In the genomic region with DNA sequence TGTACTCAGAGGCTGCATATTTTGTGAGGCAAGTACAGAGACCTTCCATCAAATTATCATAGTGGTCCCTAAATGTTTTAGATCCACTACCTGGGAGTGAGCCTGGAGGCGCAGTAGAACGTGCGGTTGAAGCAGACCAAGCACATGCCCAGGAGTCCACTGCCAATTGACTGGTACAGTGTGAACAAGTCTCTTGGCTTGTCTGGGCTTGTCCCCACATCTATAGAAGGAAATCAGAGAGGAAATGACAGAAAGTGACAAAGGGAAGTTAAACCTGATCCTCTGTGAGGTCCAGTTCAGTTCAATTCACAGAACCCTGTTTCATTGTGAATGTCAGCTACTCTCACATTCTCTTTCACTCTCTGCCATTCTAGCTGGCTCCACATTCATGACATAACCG, we compare ENCODE assay signal across 19 mouse cellular contexts.
DNase-seq lines count a peak whose midpoint lies in the region; ATAC-seq and TF ChIP-seq lines count a peak whose summit lies in the region.
"Had no signal": no experiment of that assay in that cellular context is flagged by ENCODE, and none has a peak within 500 bp of the region (broad histone marks: within the 10 kb centered on the region; RNA-seq: fewer than 3 reads in every experiment).

No protein-coding gene starts in this region.

- no peak for TF ChIP-seq EP300 in CH12.LX (IDR thresholded peaks at IDR 0.05; ENCODE audit: low read length)

- peaks cover 0 to 11% of the 10 kb centered on the region in 2 experiments; a peak in 3 of 4 replicates for H3K4me1 ChIP-seq in CH12.LX (ENCODE audit: control insufficient read depth in 1 of 2, insufficient read depth in 2 of 2)
- H3K4me1 ChIP-seq in intestine, embryonic 16.5 days (ENCODE audit: control insufficient read depth, insufficient read depth, low read length): no peaks in the 10 kb centered on the region
- H3K4me1 ChIP-seq: embryonic facial prominence, embryonic 10.5 days; embryonic facial prominence, embryonic 12.5 days; forebrain, embryonic 13.5 days; forebrain, embryonic 15.5 days had no signal

- no peak overlapping the region for H3K4me3 ChIP-seq in CH12.LX (replicated peaks in 1 of 3; ENCODE audit: low read depth in 2 of 3, low read length in 2 of 3, poor library complexity in 1 of 3)
- H3K4me3 ChIP-seq in intestine, embryonic 16.5 days (ENCODE audit: low read length): no peak overlapping the region
- H3K4me3 ChIP-seq: embryonic facial prominence, embryonic 10.5 days; embryonic facial prominence, embryonic 12.5 days; forebrain, embryonic 13.5 days; forebrain, embryonic 15.5 days had no signal

- no peaks in the 10 kb centered on the region for H3K27me3 ChIP-seq in CH12.LX (replicated peaks)
- H3K27me3 ChIP-seq in intestine, embryonic 16.5 days (replicated peaks; ENCODE audit: control insufficient read depth, insufficient read depth, low read length): no peaks in the 10 kb centered on the region
- H3K27me3 ChIP-seq: embryonic facial prominence, embryonic 12.5 days; forebrain, embryonic 13.5 days; forebrain, embryonic 15.5 days had no signal

- in situ Hi-C loops in CH12.LX (cut with MboI; ENCODE audit: low pct_ligation_motif_present, low pct_unique_long_range_greater_than_20kb, low sequenced_read_pairs): no loop called here

- peak; percentile 52 for DNase-seq in heart, adult 11 months
- no peak for DNase-seq in heart, postnatal 4 days
- DNase-seq in CH12.LX (ENCODE audit: extremely low read depth): peak; percentile 24
- DNase-seq in urinary bladder, adult 18-20 months (ENCODE audit: low spot score in 2 of 2): no peak
- DNase-seq: adrenal gland, adult 2 months; adrenal gland, postnatal 10 days; adrenal gland, postnatal 25 days; B cell, adult 2 months; cerebellum, adult 11-12 months; cerebellum, adult 2 months; cerebellum, adult 9-10 months; cerebellum, postnatal 25 days; forebrain, postnatal 0 days had no signal

- no peak overlapping the region for H3K9ac ChIP-seq in CH12.LX (ENCODE audit: insufficient read depth, low read depth)
- no peak overlapping the region for H3K9ac ChIP-seq in intestine, embryonic 16.5 days (ENCODE audit: low read depth, low read length)
- H3K9ac ChIP-seq: embryonic facial prominence, embryonic 12.5 days; forebrain, embryonic 13.5 days; forebrain, embryonic 15.5 days; forebrain, postnatal 0 days had no signal

- no peaks in the 10 kb centered on the region for H3K79me2 ChIP-seq in CH12.LX (replicated peaks; ENCODE audit: control insufficient read depth, extremely low read depth, insufficient read depth, poor library complexity, severe bottlenecking)

- H3K9me3 ChIP-seq in CH12.LX (replicated peaks; ENCODE audit: low read length): no peaks in the 10 kb centered on the region
- no peaks in the 10 kb centered on the region for H3K9me3 ChIP-seq in intestine, embryonic 16.5 days (ENCODE audit: control insufficient read depth, low read length)
- H3K9me3 ChIP-seq: embryonic facial prominence, embryonic 10.5 days; embryonic facial prominence, embryonic 12.5 days; forebrain, embryonic 13.5 days; forebrain, embryonic 15.5 days had no signal

- ATAC-seq in intestine, embryonic 16.5 days: no peak
- ATAC-seq: CD4-positive, CD25-positive, alpha-beta regulatory T cell, adult 4 months; forebrain, embryonic 13.5 days; forebrain, embryonic 15.5 days; forebrain, postnatal 0 days had no signal

- no peak for TF ChIP-seq CTCF in CH12.LX (conservative IDR thresholded peaks at IDR 0.05 in 1 of 2, IDR thresholded peaks at IDR 0.05 in 1 of 2; ENCODE audit: low read depth in 2 of 2, low read length in 2 of 2)

- no peak overlapping the region for H3K27ac ChIP-seq in CH12.LX (ENCODE audit: insufficient read depth, low read depth)
- H3K27ac ChIP-seq in intestine, embryonic 16.5 days (ENCODE audit: low read length): no peak overlapping the region
- H3K27ac ChIP-seq: embryonic facial prominence, embryonic 10.5 days; embryonic facial prominence, embryonic 12.5 days; forebrain, embryonic 13.5 days; forebrain, embryonic 15.5 days had no signal

- dilution Hi-C loops in CH12.LX (cut with MboI; ENCODE audit: extremely low pct_ligation_motif_present, extremely low pct_unique_long_range_greater_than_20kb, low sequenced_read_pairs): no loop called here

- TF ChIP-seq RAD21 in CH12.LX (IDR thresholded peaks at IDR 0.05; ENCODE audit: low read depth, low read length): no peak

- WGBS in intestine, embryonic 16.5 days: 85% methylated on average over 4 of the region's 4 CpGs

- TF ChIP-seq POLR2A in CH12.LX (IDR thresholded peaks at IDR 0.05; ENCODE audit: low read depth, low read length): no peak

- H3K4me2 ChIP-seq in CH12.LX (ENCODE audit: insufficient read depth, low read depth, poor library complexity, severe bottlenecking): no peak overlapping the region
- no peak overlapping the region for H3K4me2 ChIP-seq in intestine, embryonic 16.5 days (ENCODE audit: low read depth, low read length)
- H3K4me2 ChIP-seq: embryonic facial prominence, embryonic 12.5 days; forebrain, embryonic 13.5 days; forebrain, embryonic 15.5 days had no signal

- H3K36me3 ChIP-seq in CH12.LX (replicated peaks in 1 of 2; ENCODE audit: control insufficient read depth in 1 of 2, insufficient read depth in 1 of 2, low read length in 1 of 2): no peaks in the 10 kb centered on the region
- no peaks in the 10 kb centered on the region for H3K36me3 ChIP-seq in intestine, embryonic 16.5 days (ENCODE audit: control insufficient read depth, insufficient read depth, low read length)
- H3K36me3 ChIP-seq: embryonic facial prominence, embryonic 10.5 days; embryonic facial prominence, embryonic 12.5 days; forebrain, embryonic 15.5 days had no signal

TF ChIP-seq in CH12.LX, 34 proteins besides CTCF, POLR2A, EP300 and RAD21:
- TF ChIP-seq CHD1 (IDR thresholded peaks at IDR 0.05; ENCODE audit: low read depth, low read length): peak; percentile 53; the same call in 1 of the 2 replicates
- peak; percentile 16; the same call in 1 of the 2 replicates for TF ChIP-seq MAX (IDR thresholded peaks at IDR 0.05; ENCODE audit: low read length)
- no peak for TF ChIP-seq SMC3 (IDR thresholded peaks at IDR 0.05; ENCODE audit: low read depth, low read length)
- TF ChIP-seq BHLHE40 (IDR thresholded peaks at IDR 0.05; ENCODE audit: low read depth, low read length): peak; percentile 23; the same call in 1 of the 2 replicates

Comparison
In these comparisons a context has a peak if more than half of its experiments do, and no peak if none do; other contexts are left out.
1. DNase-seq: peak in heart, adult 11 months (single experiment) and CH12.LX (single experiment); none in heart, postnatal 4 days (single experiment) and urinary bladder, adult 18-20 months (0 of 2).